Mouse (Mus musculus): Measurements from ENCODE around the gene Grip2.

Gene Grip2

GRCm38 (mm10) chr6:91796064-91796463 lies 31.0 kb downstream of the Grip2 start:
- no peak for DNase-seq (ENCODE audit: inconsistent ontology term)

- no peak for DNase-seq (ENCODE audit: inconsistent ontology term)
These were observed 31.4 kb downstream of the Grip2 start for GRCm38 (mm10) chr6:91795640-91796039.

GRCm38 (mm10) chr6:91788311-91788798 lies 38.7 kb downstream of the Grip2 start:
- DNase-seq (ENCODE audit: inconsistent ontology term): no peak

DNA sequence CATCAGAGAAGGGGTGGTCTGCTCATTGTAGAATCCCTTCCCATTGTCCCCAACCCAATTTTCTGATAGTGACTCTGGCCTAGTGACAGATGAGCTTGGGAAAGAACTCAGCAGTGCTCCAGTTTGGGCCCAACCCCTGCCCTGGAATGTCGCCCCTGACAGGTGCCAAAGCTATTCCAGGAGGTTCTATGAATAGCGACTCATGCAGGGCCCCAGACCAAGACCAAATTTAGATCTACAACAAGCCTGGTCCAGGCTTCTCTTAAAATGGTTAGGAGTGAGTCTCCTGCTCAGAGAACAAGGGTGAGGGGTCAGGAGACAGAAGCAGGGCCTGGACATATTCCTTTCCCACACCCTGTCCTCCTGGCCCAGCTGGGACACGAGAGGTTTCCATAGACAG lies 42.0 kb downstream of the Grip2 start:
- DNase-seq (ENCODE audit: inconsistent ontology term): no peak

DNA sequence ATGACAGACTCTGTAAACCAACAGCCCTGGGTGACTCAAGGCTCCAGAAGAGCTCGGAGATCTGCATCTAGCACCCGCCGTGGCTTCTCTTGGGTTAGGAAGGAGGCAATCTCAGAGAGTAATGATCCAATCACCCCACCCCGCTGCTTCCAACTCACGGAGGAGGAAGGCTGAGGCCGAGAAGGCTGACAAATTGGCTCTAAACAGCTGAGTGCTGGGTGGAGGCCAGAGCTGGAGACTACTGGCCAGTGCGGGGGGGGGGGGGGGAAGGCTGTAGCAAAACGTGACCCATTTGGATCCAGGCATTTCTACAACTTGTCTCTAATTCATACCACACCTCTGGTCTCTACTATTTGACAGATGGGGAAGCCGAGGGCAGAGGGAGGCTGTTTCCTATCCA lies 47.8 kb downstream of the Grip2 start:
- DNase-seq (ENCODE audit: inconsistent ontology term): no peak

DNA sequence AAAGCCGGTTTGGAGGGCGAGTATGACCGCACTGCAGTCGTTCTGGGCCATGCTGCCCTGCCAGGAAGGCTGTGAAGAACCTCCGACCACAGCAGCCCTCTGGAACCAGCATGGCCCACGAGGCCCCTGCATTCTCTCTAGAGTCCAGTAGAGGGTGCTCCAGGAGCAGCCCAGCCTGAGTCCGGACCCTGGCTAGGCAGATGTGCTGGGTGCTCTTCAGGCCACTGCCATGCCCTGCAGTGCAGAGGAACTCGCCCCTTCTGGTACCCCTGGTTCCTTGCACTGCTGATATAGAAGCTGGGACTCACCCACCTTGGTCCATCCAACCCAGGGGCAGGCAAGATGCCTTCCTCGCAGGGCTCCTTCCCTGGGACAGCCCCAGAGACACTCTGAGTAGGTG lies 50.5 kb downstream of the Grip2 start:
- peak; percentile 45 for DNase-seq (ENCODE audit: inconsistent ontology term)

DNA sequence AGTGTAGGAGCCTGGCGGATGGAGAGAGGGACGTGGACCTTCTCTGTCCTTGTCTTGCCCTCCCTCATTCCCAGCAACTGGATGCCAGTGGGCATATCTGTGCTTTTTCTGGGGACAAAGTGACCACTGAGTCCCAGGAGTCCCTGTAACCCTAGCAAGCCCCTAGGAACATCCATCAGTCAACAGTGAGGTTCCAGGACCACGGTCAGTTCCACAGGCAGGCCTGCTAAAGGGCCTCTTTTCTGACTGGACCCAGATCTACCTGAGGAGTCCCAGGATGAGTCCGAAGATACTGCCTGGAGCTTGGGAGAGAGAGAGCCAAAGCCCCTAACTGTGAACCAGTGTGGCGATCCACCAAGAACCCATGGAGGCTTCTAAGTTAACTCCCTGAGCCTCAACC lies 53.1 kb downstream of the Grip2 start:
- no peak for DNase-seq (ENCODE audit: inconsistent ontology term)

- no peak for DNase-seq (ENCODE audit: inconsistent ontology term)
These were observed 59.5 kb downstream of the Grip2 start for GRCm38 (mm10) chr6:91767550-91767949.

DNA sequence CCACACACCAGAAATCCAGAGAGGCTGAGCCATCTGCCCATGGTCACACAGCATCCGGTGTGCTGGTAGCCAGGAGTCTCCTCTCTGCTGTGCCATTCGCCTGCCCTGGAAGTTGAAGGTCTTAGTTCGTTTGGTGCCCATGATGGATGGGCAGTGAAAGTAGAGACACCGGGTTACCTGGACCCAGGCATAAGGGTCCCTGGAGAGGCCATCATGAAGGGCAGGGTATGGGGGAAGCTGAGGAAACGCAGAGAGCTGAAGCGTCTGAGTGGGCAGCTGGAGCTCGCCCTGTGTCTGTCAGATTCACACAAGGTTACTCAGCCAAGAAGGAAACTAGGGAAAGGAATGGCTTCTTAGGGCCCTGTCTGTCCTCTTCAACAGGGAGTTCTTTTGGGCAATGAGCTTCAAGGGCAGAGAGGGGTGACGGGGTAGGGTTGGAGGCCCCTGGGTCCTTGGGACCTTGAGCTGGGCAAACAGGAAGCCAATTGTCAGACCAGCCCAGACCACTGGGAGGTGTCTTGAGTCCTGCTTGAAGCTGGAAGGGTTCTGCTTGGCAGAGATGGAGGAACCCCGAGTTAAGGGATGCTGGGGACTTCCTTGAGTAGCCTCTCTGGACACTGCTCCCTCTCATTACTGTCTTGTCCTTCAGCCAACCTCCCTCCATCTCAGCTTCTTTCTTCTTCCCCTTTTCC lies 64.9 kb downstream of the Grip2 start:
- no peak for DNase-seq (ENCODE audit: inconsistent ontology term)

DNA sequence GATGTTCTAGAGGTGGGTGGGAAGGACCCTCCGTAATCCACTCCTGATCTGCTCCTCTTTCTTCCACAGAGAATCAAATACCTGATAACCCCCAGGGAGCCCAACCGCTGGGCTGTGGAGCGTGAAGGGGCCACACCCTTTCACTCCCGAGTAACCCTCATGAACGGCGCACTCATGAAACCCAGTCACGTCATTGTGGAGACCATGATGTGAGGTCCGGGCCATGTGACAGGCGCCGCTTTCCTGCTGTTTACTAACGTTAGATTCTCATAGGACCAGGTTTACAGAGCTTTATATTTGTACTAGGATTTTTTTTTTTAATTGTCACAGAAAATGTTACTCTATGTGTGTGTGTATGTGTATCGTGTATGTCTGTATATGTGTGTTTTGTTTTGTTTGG lies 72.2 kb downstream of the Grip2 start:
- no peak for DNase-seq (ENCODE audit: inconsistent ontology term)

DNA sequence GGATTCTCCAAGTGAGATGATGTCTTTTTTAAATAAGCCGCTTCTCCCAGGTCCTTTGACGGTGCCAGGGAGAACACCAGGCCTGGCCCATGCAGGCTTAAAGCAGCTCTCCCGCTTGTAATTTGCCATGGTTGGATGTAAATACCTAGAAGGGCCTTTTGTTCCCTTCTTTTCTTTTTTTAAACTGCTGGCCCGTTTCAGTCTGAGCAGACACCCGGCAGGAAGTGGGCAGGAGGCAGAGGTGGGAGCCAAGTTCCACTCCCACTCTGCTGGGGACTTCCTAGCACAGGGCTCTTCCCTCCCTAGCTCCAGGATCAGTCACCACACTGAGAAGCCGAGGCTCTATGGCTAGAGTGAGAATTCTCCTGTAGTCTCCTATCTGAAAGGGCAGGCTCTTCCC lies 73.0 kb downstream of the Grip2 start:
- no peak for DNase-seq (ENCODE audit: inconsistent ontology term)

DNA sequence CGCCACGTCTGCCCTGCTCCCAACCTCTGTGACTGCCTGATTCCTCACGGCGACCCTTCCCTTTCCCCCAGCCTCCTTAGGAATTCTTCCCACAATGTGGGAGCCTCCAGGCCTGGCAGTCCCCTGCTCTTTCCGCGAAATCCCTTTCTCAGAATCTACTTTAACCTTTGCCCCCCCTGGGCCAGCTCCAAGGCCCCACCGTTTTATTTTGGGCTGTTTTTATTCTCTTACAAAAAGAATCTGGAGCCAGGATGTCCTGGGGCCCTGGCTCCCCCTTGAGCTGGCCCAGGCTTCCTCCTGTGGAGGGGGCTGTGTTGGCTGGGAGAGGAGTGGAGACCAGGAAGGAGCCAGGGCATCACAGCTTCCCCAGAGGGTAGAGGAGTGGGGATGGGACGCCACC lies 74.2 kb downstream of the Grip2 start:
- DNase-seq (ENCODE audit: inconsistent ontology term): no peak

DNA sequence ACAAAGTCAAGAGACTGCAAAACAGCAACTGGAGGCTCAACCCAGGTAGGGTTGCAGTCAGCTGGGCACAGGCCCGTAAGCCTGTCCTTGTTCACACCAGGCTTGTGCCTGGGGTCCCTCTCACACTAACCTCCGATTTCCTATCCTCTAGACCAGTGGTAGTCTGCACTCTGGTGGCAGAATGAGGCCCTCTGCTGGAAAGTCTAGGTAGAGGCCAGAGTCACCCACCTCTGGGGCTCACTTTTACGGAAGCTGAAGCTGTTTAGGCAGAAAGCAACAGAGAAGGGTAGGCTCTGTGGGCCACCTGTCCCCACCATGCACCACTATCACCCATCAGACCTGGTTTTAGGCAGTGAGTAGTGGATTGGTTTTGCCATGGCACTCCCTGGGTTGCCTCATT lies 76.1 kb downstream of the Grip2 start:
- no peak for DNase-seq (ENCODE audit: inconsistent ontology term)

GRCm38 (mm10) chr6:91746776-91747175 lies 80.3 kb downstream of the Grip2 start:
- no peak for DNase-seq (ENCODE audit: inconsistent ontology term)

DNA sequence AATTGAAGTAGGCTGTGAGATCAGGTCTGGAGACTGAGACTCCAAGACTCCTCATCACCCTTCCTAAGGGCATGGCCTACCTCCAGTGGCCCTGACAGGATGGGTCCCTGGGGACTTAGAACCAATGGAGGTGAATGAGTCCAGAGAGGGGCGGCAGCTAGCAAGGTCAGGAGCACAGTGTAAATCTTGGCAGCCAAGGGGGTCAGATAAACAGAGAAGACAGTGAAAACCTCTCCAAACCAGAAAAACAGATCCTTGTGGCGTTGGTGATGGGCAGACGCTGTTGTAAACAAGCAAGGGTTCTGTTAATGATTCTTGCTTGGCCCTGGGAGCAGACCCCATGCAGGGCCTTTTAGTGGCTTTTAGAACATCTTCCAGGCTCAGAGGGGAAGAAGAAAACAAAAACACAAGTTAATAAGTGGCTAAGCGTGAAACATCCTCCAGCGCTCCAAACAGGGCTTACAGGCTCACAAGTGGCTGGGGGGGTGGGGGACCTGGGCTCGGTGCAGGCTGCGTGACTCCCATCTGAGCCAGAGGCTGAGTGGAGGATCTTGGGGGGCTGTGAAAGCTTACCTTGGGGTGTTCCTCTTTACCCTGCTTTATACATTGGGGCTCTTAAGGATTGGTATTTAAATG lies 81.0 kb downstream of the Grip2 start:
- DNase-seq (ENCODE audit: inconsistent ontology term): no peak

- DNase-seq (ENCODE audit: inconsistent ontology term): no peak
These were observed 81.8 kb downstream of the Grip2 start for GRCm38 (mm10) chr6:91745246-91745645.

GRCm38 (mm10) chr6:91743886-91744285 lies 83.2 kb downstream of the Grip2 start:
- DNase-seq (ENCODE audit: inconsistent ontology term): no peak

DNA sequence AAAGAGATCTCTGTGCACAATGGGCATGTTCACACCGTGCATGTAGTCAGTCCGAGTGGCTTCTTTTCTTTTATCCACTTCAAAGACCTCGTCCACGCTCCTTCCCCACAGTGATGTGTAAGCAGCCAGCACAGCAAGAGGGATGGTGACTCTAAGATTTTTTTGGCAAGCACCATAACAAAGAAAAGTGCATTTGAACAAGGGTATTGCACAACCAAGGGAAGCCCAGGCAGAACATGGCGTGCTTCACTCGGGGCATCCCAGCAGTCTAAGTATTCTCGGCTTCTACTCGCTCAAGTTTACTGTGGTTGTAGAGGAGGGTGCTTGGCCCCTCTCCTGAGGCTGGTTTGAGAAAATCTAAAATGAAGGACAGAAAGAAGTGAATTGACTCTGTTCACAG lies 84.1 kb downstream of the Grip2 start:
- no peak for DNase-seq (ENCODE audit: inconsistent ontology term)

DNA sequence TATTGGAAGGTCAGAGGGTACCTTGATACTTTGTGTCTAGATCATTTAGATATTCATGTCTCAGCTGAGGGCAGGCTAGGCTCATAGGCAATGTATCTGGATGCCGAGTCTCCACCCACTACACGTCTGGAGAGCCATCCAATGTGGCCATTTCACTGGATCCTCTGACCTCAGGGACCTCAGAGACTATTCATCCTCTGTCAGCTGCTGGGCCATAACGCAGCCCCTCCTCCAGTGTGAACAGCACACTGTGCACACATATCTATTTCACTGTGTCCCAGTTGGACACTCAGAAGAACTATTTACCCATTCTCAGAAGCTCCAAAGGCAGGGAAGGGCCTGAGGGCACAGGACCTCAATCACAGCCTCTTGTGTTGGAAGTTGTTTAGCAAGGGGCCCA lies 84.6 kb downstream of the Grip2 start:
- DNase-seq (ENCODE audit: inconsistent ontology term): no peak

GRCm38 (mm10) chr6:91741046-91741445 lies 86.0 kb downstream of the Grip2 start:
- peak; percentile 45 for DNase-seq (ENCODE audit: inconsistent ontology term)

GRCm38 (mm10) chr6:91738058-91738457 lies 89.0 kb downstream of the Grip2 start:
- no peak for DNase-seq (ENCODE audit: inconsistent ontology term)

GRCm38 (mm10) chr6:91737451-91737850 lies 89.6 kb downstream of the Grip2 start:
- DNase-seq (ENCODE audit: inconsistent ontology term): no peak

GRCm38 (mm10) chr6:91736471-91736870 lies 90.6 kb downstream of the Grip2 start:
- DNase-seq (ENCODE audit: inconsistent ontology term): peak; percentile 69

DNA sequence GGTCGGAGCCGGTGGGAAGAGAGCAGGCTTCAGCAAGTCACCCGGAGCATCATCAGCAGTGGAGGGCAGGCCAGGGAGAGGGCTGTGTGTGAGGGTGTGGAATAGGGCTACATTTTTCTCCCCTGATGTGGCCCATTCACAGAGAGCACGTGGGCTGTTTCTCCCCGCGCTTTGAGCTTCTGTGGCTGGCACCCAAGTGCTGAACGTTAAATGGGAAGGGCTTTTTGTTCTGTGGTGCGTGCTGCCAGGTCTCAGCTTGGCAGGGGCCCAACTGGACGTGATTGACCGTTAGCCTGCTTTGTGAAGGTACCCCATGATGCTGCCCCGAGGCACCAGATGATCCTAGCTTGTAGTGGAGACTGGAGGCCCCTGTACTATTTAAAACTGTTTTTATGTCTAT lies 94.9 kb downstream of the Grip2 start:
- DNase-seq (ENCODE audit: inconsistent ontology term): peak; percentile 92

Data from Muller cell, postnatal 12 days (primary cell).